Mouse (Mus musculus) gastrocnemius, postnatal 36 days (tissue): ENCODE results near the gene Aggf1. TPM values are rescaled to one million over a fixed set of nuclear protein-coding genes. Genes with fewer than 3 reads are reported as not detected.

Source experiments
- total RNA-seq, 2 experiments: library from RNA; stranded (reverse); gene quantifications; 2 replicates each; pipeline ENCODE4 v1.2.3; 2021

Gene Aggf1
- total RNA-seq, 2 experiments from 2014 or later = 14.0 to 15.8 TPM

Other genes with a start within 250 kb of the Aggf1 start
- gene Pde8b, start 125.0 kb downstream of the Aggf1 start, total RNA-seq = 1 to 10 TPM; 2.1 to 2.8 TPM
- gene Zbed3, start 51.7 kb downstream of the Aggf1 start, total RNA-seq = 1 to 10 TPM; 5.0 to 5.8 TPM
- not detected for gene Crhbp, start 69.6 kb upstream of the Aggf1 start, total RNA-seq
- 1 to 10 TPM; 1.0 to 3.4 TPM for gene S100z, start 103.4 kb upstream of the Aggf1 start, total RNA-seq
- under 1 TPM; 0.20 to 0.91 TPM for gene F2rl1, start 149.9 kb upstream of the Aggf1 start, total RNA-seq
- 1 to 10 TPM; 6.2 to 7.4 TPM for gene F2r, start 243.1 kb upstream of the Aggf1 start, total RNA-seq